In the genomic region with DNA sequence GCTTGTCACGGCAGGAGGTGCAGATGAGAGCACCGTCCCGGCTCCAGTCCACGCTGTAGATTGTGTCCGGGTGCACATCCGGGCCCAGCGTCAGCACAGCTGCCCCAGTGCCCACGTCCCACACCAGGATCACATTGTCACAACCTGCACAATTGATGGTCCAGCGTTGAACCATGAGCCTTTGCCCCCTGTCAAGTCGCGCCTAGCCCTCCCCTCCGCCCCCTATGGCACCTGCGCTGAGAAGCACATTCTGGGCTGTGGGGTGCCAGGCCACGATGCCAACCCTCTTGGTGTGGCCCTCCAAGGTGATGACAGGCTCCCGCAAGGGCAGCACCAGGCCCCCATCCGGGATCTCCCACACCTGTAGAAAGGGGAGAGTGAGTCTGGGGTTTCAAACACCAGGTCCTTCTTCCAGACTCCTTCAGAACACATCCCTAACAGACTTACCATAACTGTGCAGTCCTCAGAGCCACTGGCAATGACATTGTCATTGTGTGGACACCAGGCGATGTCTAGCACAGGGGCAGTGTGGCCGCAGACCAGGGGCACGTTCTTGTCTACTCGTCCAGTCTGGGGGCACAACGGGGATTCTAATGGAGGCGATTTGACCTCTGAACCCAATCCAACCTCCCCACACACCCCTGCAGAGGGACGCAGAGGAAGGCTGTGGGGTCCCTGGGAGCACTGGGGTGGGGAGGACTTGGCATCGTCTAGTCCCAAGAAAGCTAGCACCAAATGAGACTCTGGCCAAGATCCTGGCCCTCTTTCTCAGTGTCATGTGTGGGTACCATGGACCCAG, we compare ENCODE assay signal across 8 mouse cellular contexts. TPM values are rescaled to one million over a fixed set of nuclear protein-coding genes. Genes with fewer than 3 reads are reported as not detected.
DNase-seq lines count a peak whose midpoint lies in the region; ATAC-seq and TF ChIP-seq lines count a peak whose summit lies in the region.

No protein-coding gene starts in this region.

- TF ChIP-seq CTCF in hindbrain, postnatal 0 days (IDR thresholded peaks at IDR 0.05; ENCODE audit: low read depth), result no peak

- intact Hi-C loops in left cerebral cortex, postnatal 4 days (cut with DNase I), result loop anchor here (5.0 kb wide), 1 partner anchor 56 kb away; the partner anchor contains the start of gene Mapk3

- WGBS in kidney, embryonic 15.5 days, result 59% methylated on average over 24 of the region's 24 CpGs
- WGBS in embryonic facial prominence, embryonic 12.5 days, result 60% methylated on average over 24 of the region's 24 CpGs
- WGBS in hindbrain, postnatal 0 days, result 56% methylated on average over 24 of the region's 24 CpGs
- 61% methylated on average over 24 of the region's 24 CpGs for WGBS in neural tube, embryonic 13.5 days

- H3K36me3 ChIP-seq in kidney, embryonic 15.5 days, result peaks cover 17% of the 10 kb centered on the region; the same call in 1 of the 2 replicates
- peaks cover 11% of the 10 kb centered on the region; the same call in 1 of the 2 replicates for H3K36me3 ChIP-seq in embryonic facial prominence, embryonic 12.5 days
- H3K36me3 ChIP-seq in hindbrain, postnatal 0 days (ENCODE audit: insufficient read depth, low read length), result peaks cover 10% of the 10 kb centered on the region; the same call in 1 of the 2 replicates
- peaks cover 20% of the 10 kb centered on the region for H3K36me3 ChIP-seq in neural tube, embryonic 13.5 days

- H3K4me2 ChIP-seq in kidney, embryonic 15.5 days, result peak overlapping the region; percentile 39
- H3K4me2 ChIP-seq in embryonic facial prominence, embryonic 12.5 days (replicated peaks), result peak overlapping the region; percentile 24
- H3K4me2 ChIP-seq in hindbrain, postnatal 0 days (ENCODE audit: low read depth, low read length), result peak overlapping the region; percentile 33
- peak overlapping the region; percentile 80 for H3K4me2 ChIP-seq in neural tube, embryonic 13.5 days

- DNase-seq in kidney, postnatal 4 days, result no peak
- no peak for DNase-seq in hindbrain, postnatal 0 days (ENCODE audit: low spot score)
- no peak for DNase-seq in layer of hippocampus, adult 9-10 months (ENCODE audit: low spot score)
- DNase-seq in left cerebral cortex, postnatal 4 days, result no peak

- H3K9me3 ChIP-seq in kidney, embryonic 15.5 days (replicated peaks), result no peaks in the 10 kb centered on the region
- no peaks in the 10 kb centered on the region for H3K9me3 ChIP-seq in embryonic facial prominence, embryonic 12.5 days
- H3K9me3 ChIP-seq in hindbrain, postnatal 0 days (ENCODE audit: low read length), result no peaks in the 10 kb centered on the region
- H3K9me3 ChIP-seq in neural tube, embryonic 13.5 days, result no peaks in the 10 kb centered on the region

- peaks cover 44% of the 10 kb centered on the region for H3K27me3 ChIP-seq in kidney, embryonic 15.5 days
- H3K27me3 ChIP-seq in embryonic facial prominence, embryonic 12.5 days, result peaks cover 21% of the 10 kb centered on the region
- H3K27me3 ChIP-seq in hindbrain, postnatal 0 days (ENCODE audit: insufficient read depth, low read length), result no peaks in the 10 kb centered on the region
- peaks cover 10% of the 10 kb centered on the region; the same call in 1 of the 2 replicates for H3K27me3 ChIP-seq in neural tube, embryonic 13.5 days

- H3K4me1 ChIP-seq in kidney, embryonic 15.5 days, result peaks cover 32% of the 10 kb centered on the region
- H3K4me1 ChIP-seq in embryonic facial prominence, embryonic 12.5 days, result peaks cover 23% of the 10 kb centered on the region
- peaks cover 19% of the 10 kb centered on the region for H3K4me1 ChIP-seq in hindbrain, postnatal 0 days (ENCODE audit: insufficient read depth, low read length)
- H3K4me1 ChIP-seq in neural tube, embryonic 13.5 days (replicated peaks), result peaks cover 59% of the 10 kb centered on the region

- no peak overlapping the region for H3K27ac ChIP-seq in kidney, embryonic 15.5 days
- H3K27ac ChIP-seq in embryonic facial prominence, embryonic 12.5 days, result no peak overlapping the region
- no peak overlapping the region for H3K27ac ChIP-seq in hindbrain, postnatal 0 days
- no peak overlapping the region for H3K27ac ChIP-seq in neural tube, embryonic 13.5 days (replicated peaks)

- 0 out of 2 replicates have a peak overlapping the region, but pooled peaks have one; percentile 14 for H3K9ac ChIP-seq in kidney, embryonic 15.5 days
- H3K9ac ChIP-seq in embryonic facial prominence, embryonic 12.5 days, result no peak overlapping the region
- H3K9ac ChIP-seq in hindbrain, postnatal 0 days (replicated peaks; ENCODE audit: low read length), result peak overlapping the region; percentile 81
- peak overlapping the region; percentile 82 for H3K9ac ChIP-seq in neural tube, embryonic 13.5 days

- ATAC-seq in kidney, embryonic 15.5 days (replicated peaks; ENCODE audit: low FRiP score), result no peak
- no peak for ATAC-seq in embryonic facial prominence, embryonic 12.5 days (ENCODE audit: insufficient number of reproducible peaks, insufficient read depth, low FRiP score, low TSS enrichment)
- ATAC-seq in hindbrain, postnatal 0 days, result no peak
- ATAC-seq in neural tube, embryonic 13.5 days (ENCODE audit: low read depth), result no peak
- no peak for ATAC-seq in monocyte, adult 5-6 weeks (replicated peaks; ENCODE audit: insufficient number of reproducible peaks, low FRiP score, low TSS enrichment, poor library complexity, severe bottlenecking)

- H3K4me3 ChIP-seq in kidney, embryonic 15.5 days (replicated peaks), result no peak overlapping the region
- no peak overlapping the region for H3K4me3 ChIP-seq in embryonic facial prominence, embryonic 12.5 days
- no peak overlapping the region for H3K4me3 ChIP-seq in hindbrain, postnatal 0 days (ENCODE audit: low read length)
- H3K4me3 ChIP-seq in neural tube, embryonic 13.5 days, result peak overlapping the region; percentile 16

RNA-seq across cellular contexts. Expression of gene Coro1a, which starts 5.8 kb away (rescaled TPM):
- polyA plus RNA-seq in kidney, embryonic 15.5 days (2015; fragmentation: Nextera tagmentation; extraction: Ambion mirVana), result 17.9 and 24.3 TPM in 2 replicates
- 37.8 and 39.0 TPM in 2 replicates for polyA plus RNA-seq in embryonic facial prominence, embryonic 12.5 days (2016; fragmentation: Nextera tagmentation; extraction: Ambion mirVana)
- total RNA-seq in hindbrain, postnatal 0 days (2014; rRNA removed), result 113 and 150 TPM in 2 replicates
- polyA plus RNA-seq in hindbrain, postnatal 0 days (2015; fragmentation: Nextera tagmentation; extraction: Ambion mirVana), result 88.1 and 93.7 TPM in 2 replicates
- polyA plus RNA-seq in neural tube, embryonic 13.5 days (2015; fragmentation: Nextera tagmentation; extraction: Ambion mirVana), result 92.4 and 107 TPM in 2 replicates
- 1,450 to 2,051 TPM (median 1,984 TPM) in 3 replicates for total RNA-seq in monocyte, adult 5-6 weeks (2017)
- total RNA-seq in left cerebral cortex, postnatal 4 days (2021), result 100 to 1,000 TPM; 137 to 143 TPM

RNA-seq across cellular contexts. Expression of gene Slx1b, which starts 6.2 kb away (rescaled TPM):
- 12.9 and 13.1 TPM in 2 replicates for polyA plus RNA-seq in kidney, embryonic 15.5 days (2015; fragmentation: Nextera tagmentation; extraction: Ambion mirVana)
- polyA plus RNA-seq in embryonic facial prominence, embryonic 12.5 days (2016; fragmentation: Nextera tagmentation; extraction: Ambion mirVana), result 13.4 and 13.5 TPM in 2 replicates
- total RNA-seq in hindbrain, postnatal 0 days (2014; rRNA removed), result 17.0 and 17.6 TPM in 2 replicates
- 8.6 and 9.3 TPM in 2 replicates for polyA plus RNA-seq in hindbrain, postnatal 0 days (2015; fragmentation: Nextera tagmentation; extraction: Ambion mirVana)
- polyA plus RNA-seq in neural tube, embryonic 13.5 days (2015; fragmentation: Nextera tagmentation; extraction: Ambion mirVana), result 16.2 and 20.5 TPM in 2 replicates
- 3.0 to 6.2 TPM (median 6.1 TPM) in 3 replicates for total RNA-seq in monocyte, adult 5-6 weeks (2017)
- total RNA-seq in left cerebral cortex, postnatal 4 days (2021), result 10 to 100 TPM; 25.4 to 26.5 TPM

RNA-seq across cellular contexts. Expression of gene Bola2, which starts 6.6 kb away (rescaled TPM):
- polyA plus RNA-seq in kidney, embryonic 15.5 days (2015; fragmentation: Nextera tagmentation; extraction: Ambion mirVana), result 144 and 146 TPM in 2 replicates
- polyA plus RNA-seq in embryonic facial prominence, embryonic 12.5 days (2016; fragmentation: Nextera tagmentation; extraction: Ambion mirVana), result 138 and 141 TPM in 2 replicates
- 67.1 and 122 TPM in 2 replicates for total RNA-seq in hindbrain, postnatal 0 days (2014; rRNA removed)
- 164 and 172 TPM in 2 replicates for polyA plus RNA-seq in hindbrain, postnatal 0 days (2015; fragmentation: Nextera tagmentation; extraction: Ambion mirVana)
- polyA plus RNA-seq in neural tube, embryonic 13.5 days (2015; fragmentation: Nextera tagmentation; extraction: Ambion mirVana), result 109 and 143 TPM in 2 replicates
- total RNA-seq in monocyte, adult 5-6 weeks (2017), result 68.4 to 80.5 TPM (median 78.3 TPM) in 3 replicates
- 100 to 1,000 TPM; 107 to 115 TPM for total RNA-seq in left cerebral cortex, postnatal 4 days (2021)

RNA-seq across cellular contexts. Expression of gene Sult1a1, which starts 25.5 kb away (rescaled TPM):
- 6.2 and 8.3 TPM in 2 replicates for polyA plus RNA-seq in kidney, embryonic 15.5 days (2015; fragmentation: Nextera tagmentation; extraction: Ambion mirVana)
- 0.97 and 1.6 TPM in 2 replicates for polyA plus RNA-seq in embryonic facial prominence, embryonic 12.5 days (2016; fragmentation: Nextera tagmentation; extraction: Ambion mirVana)
- total RNA-seq in hindbrain, postnatal 0 days (2014; rRNA removed), result 22.1 and 34.8 TPM in 2 replicates
- polyA plus RNA-seq in hindbrain, postnatal 0 days (2015; fragmentation: Nextera tagmentation; extraction: Ambion mirVana), result 19.4 and 22.4 TPM in 2 replicates
- polyA plus RNA-seq in neural tube, embryonic 13.5 days (2015; fragmentation: Nextera tagmentation; extraction: Ambion mirVana), result 1.4 and 2.1 TPM in 2 replicates
- 1.2 to 4.9 TPM in 2 of 3 replicates, not detected in the other for total RNA-seq in monocyte, adult 5-6 weeks (2017)
- 1 to 10 TPM; 2.9 to 3.1 TPM for total RNA-seq in left cerebral cortex, postnatal 4 days (2021)

RNA-seq across cellular contexts. Expression of gene Sgf29, which starts 52.6 kb away (rescaled TPM):
- 48.2 and 55.0 TPM in 2 replicates for polyA plus RNA-seq in kidney, embryonic 15.5 days (2015; fragmentation: Nextera tagmentation; extraction: Ambion mirVana)
- 43.6 and 48.2 TPM in 2 replicates for polyA plus RNA-seq in embryonic facial prominence, embryonic 12.5 days (2016; fragmentation: Nextera tagmentation; extraction: Ambion mirVana)
- 35.1 and 36.3 TPM in 2 replicates for total RNA-seq in hindbrain, postnatal 0 days (2014; rRNA removed)
- polyA plus RNA-seq in hindbrain, postnatal 0 days (2015; fragmentation: Nextera tagmentation; extraction: Ambion mirVana), result 47.0 and 49.9 TPM in 2 replicates
- polyA plus RNA-seq in neural tube, embryonic 13.5 days (2015; fragmentation: Nextera tagmentation; extraction: Ambion mirVana), result 48.3 and 51.3 TPM in 2 replicates
- total RNA-seq in monocyte, adult 5-6 weeks (2017), result 37.5 to 42.9 TPM (median 42.9 TPM) in 3 replicates
- 10 to 100 TPM; 49.9 to 53.0 TPM for total RNA-seq in left cerebral cortex, postnatal 4 days (2021)

Comparison
In these comparisons a context has a peak if more than half of its experiments do, and no peak if none do; other contexts are left out.
1. H3K4me2 ChIP-seq: peak in every context shown above with its lines; median percentile 80 in neural tube, embryonic 13.5 days; 39 in kidney, embryonic 15.5 days; 33 in hindbrain, postnatal 0 days; 24 in embryonic facial prominence, embryonic 12.5 days.